Mouse (Mus musculus) myocyte (in vitro differentiated cells): Measurements from ENCODE around the gene Fan1.

Source experiments
- MAX ChIP-seq: IDR thresholded peaks from one replicate; pipeline ENCODE4 v1.6.1; 2011; ENCODE audit warnings: low read depth, mild to moderate bottlenecking, control low read depth
- MYOD1 ChIP-seq, 3 experiments: IDR thresholded peaks; one replicate each; pipeline ENCODE4 v1.6.1; 2011; ENCODE audit warnings: control low read depth in 2 of 3, low read depth in 2 of 3, mild to moderate bottlenecking in 2 of 3, moderate library complexity in 1 of 3; ENCODE audit not compliant: insufficient read length in 2 of 3, control insufficient read depth in 1 of 3
- POLR2A ChIP-seq: IDR thresholded peaks from one replicate; pipeline ENCODE4 v1.6.1; 2011; ENCODE audit warnings: low read depth, mild to moderate bottlenecking, control low read depth, moderate library complexity; ENCODE audit not compliant: insufficient read length
- POLR2AphosphoS2 ChIP-seq: IDR thresholded peaks from one replicate; pipeline ENCODE4 v1.6.1; 2011; ENCODE audit warnings: low read depth, control low read depth; ENCODE audit not compliant: insufficient read length

DNA sequence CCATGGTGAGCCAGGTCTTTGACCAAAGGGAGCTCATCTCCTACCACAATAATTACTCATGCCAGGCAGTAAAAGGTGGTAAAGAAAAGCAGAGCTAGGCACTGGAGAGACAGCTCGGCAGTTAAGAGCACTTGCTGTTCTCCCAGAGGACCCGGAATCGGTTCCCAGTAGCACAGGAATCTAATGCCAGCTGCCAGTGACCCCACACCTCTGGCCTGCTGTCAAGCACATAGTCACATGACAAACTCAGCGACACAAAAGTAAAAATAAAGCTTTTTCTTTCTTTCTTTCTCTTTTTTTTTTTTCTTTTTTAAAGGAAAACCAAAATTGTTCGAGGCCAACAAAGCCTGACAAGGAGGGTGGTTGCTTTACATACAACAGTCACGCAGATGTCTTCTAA, 4.1 kb downstream of the Fan1 start:
- no peak for TF ChIP-seq MAX
- TF ChIP-seq POLR2AphosphoS2, result no peak
- TF ChIP-seq POLR2A, result no peak
- TF ChIP-seq MYOD1 (IDR thresholded peaks at IDR 0.05; ENCODE audit: control insufficient read depth in 1 of 3, insufficient read length in 2 of 3, low read depth in 2 of 3), result no peak
